Mouse (Mus musculus) midbrain, postnatal 0 days (tissue): ENCODE data around the gene Nepro. TPM values are rescaled to one million over a fixed set of nuclear protein-coding genes. Genes with fewer than 3 reads are reported as not detected.

Experiments
- ATAC-seq: fragments of 200-750 bp; cut with Nextera tagmentation; 2 replicates; pipeline ENCODE4 v1.8.0; 2017; ENCODE audit warnings: moderate number of reproducible peaks, mild to moderate bottlenecking, moderate TSS enrichment, moderate library complexity; ENCODE audit not compliant: low FRiP score
- DNase-seq: peaks from one replicate; pipeline ENCODE4 v3.0.0-alpha.2; 2015; ENCODE audit warnings: low spot score
- H3K27ac ChIP-seq: fragments of 300-500 bp; sonication (generic); 2 replicates; pipeline ENCODE4 v1.5.1; 2014; ENCODE audit warnings: low read depth, mild to moderate bottlenecking, low read length, mixed read lengths
- H3K27me3 ChIP-seq: fragments of 300-500 bp; sonication (generic); 2 replicates; pipeline ENCODE4 v1.6.1; 2014; ENCODE audit warnings: low read length, control low read depth, mixed read lengths; ENCODE audit not compliant: insufficient read depth
- H3K36me3 ChIP-seq: fragments of 300-500 bp; sonication (generic); 2 replicates; pipeline ENCODE4 v1.6.1; 2014; ENCODE audit warnings: low read length, control low read depth, mixed read lengths; ENCODE audit not compliant: insufficient read depth
- H3K4me1 ChIP-seq: fragments of 300-500 bp; sonication (generic); 2 replicates; pipeline ENCODE4 v1.6.1; 2014; ENCODE audit warnings: mild to moderate bottlenecking, control low read depth, antibody characterized with exemption, low read length, mixed read lengths; ENCODE audit not compliant: insufficient read depth
- H3K4me2 ChIP-seq: fragments of 300-500 bp; sonication (generic); 2 replicates; pipeline ENCODE4 v1.6.1; 2014; ENCODE audit warnings: low read depth, mild to moderate bottlenecking, low read length, mixed read lengths; ENCODE audit not compliant: poor library complexity, severe bottlenecking
- H3K4me3 ChIP-seq: fragments of 300-500 bp; sonication (generic); 2 replicates; pipeline ENCODE4 v1.5.1; 2014; ENCODE audit warnings: low read depth, mild to moderate bottlenecking, low read length, moderate library complexity
- H3K9ac ChIP-seq: fragments of 300-500 bp; sonication (generic); replicated peaks from 2 replicates; pipeline ENCODE4 v1.6.1; 2014; ENCODE audit warnings: mild to moderate bottlenecking, low read length, moderate library complexity, mixed read lengths; ENCODE audit not compliant: poor library complexity, severe bottlenecking
- H3K9me3 ChIP-seq: fragments of 300-500 bp; sonication (generic); 2 replicates; pipeline ENCODE4 v1.6.1; 2016; ENCODE audit warnings: low read length, control low read depth
- CTCF ChIP-seq: IDR thresholded peaks from 2 replicates; pipeline ENCODE4 v1.5.1; 2016; ENCODE audit warnings: antibody characterized with exemption, mild to moderate bottlenecking
- WGBS: fragments of 180-500 bp; shearing (Covaris S2); extraction: QIAGEN DNeasy Blood & Tissue Kit; methylation state at CpG from one replicate; pipeline ENCODE4 v1.1.7; 2014; 5-methylcytosine and 5-hydroxymethylcytosine counted together
- polyA plus RNA-seq: library from polyadenylated mRNA; unstranded; fragments of >200 nt; fragmentation: Nextera tagmentation; extraction: Ambion mirVana; gene quantifications from 2 replicates; pipeline ENCODE4 v1.2.1, GENCODE M21; 2015
- total RNA-seq: library from RNA; depleted of rRNA; stranded (reverse); fragments of >200 nt; gene quantifications from 2 replicates; pipeline ENCODE4 v1.2.3, GENCODE M21; 2014; rRNA removed

The Nepro gene
- total RNA-seq: 3.5 and 5.9 TPM in 2 replicates
- polyA plus RNA-seq: 2.4 and 2.9 TPM in 2 replicates

DNA sequence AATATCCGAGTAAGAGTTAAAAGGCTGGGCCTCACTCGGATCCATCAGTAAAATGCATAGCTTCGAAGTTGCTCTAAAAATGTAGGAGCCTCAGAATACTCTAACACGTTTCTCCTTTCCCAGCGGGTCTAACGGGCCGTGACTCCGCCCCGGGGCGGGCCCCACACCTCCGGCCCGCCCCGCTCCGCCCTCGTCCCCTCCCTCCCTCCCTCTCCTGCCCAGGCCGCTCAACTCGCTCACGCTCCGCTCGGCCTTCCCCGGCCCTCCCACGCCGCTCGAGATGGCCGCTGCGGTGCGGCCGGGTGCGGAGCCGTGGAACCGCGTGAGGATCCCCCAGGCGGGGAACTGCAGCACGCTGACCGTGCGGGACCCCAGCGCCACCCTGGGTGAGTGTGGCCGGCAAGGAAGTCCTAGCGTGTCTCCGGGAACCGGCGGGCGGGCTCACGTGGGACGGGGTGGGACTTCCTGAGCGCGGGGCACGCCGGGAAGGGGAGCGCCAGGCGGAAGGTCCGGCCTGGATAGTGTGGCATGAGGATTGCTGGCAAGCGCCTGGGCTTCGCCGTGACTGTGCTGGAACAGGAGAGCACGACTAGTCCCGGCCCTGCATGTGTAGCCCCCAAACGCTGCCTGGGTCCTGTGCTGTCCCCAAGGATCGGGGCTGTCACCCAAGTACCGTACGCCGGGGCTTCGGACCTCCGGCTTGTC is at the start of gene Nepro:
TSS of gene Nepro (plus strand) at position 219 of the 705 bp plus-strand sequence.
- peak within 1 kb of the TSS; percentile 70 for H3K4me2 ChIP-seq
- no peak; the same call in 1 of the 2 replicates for TF ChIP-seq CTCF
- peak within 1 kb of the TSS; percentile 72 for H3K9ac ChIP-seq
- WGBS: under 1% methylated on average over 60 of the region's 64 CpGs
- H3K4me3 ChIP-seq: peak within 1 kb of the TSS; percentile 73
- peak; percentile 94 for DNase-seq
- no peaks in the 10 kb centered on the region for H3K27me3 ChIP-seq
- ATAC-seq: peak; percentile 98
- no peaks in the 10 kb centered on the region for H3K9me3 ChIP-seq
- H3K36me3 ChIP-seq: peaks cover 2% of the 10 kb centered on the region; the same call in 1 of the 2 replicates
- peak within 1 kb of the TSS; percentile 91 for H3K27ac ChIP-seq
- no peaks in the 10 kb centered on the region for H3K4me1 ChIP-seq

DNA sequence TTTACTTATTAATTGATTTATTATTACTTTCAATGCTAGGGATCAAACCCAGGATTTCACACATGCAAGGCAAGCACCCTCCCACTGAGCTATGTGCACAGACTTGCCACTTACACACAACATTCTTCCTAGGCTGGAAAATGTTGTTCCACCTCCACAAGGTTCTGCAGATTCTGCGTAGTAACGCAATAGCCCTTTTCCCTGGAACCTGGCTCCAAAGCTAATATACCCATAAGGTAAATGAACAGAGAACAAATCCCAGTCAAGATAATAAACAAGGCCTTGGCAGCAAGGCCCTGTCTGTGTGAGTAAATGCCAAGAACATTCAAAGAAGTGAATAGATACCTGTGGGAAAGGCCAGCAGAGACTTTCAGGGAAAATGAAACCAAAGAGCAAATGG is 47.7 kb upstream of the Nepro start:
- peaks cover 5% of the 10 kb centered on the region; the same call in 1 of the 2 replicates for H3K4me1 ChIP-seq
- no peak overlapping the region for H3K4me2 ChIP-seq
- H3K27ac ChIP-seq: no peak overlapping the region
- WGBS: 83% methylated on average over 2 of the region's 2 CpGs
- H3K9me3 ChIP-seq: no peaks in the 10 kb centered on the region
- no peak overlapping the region for H3K9ac ChIP-seq
- H3K36me3 ChIP-seq: no peaks in the 10 kb centered on the region
- H3K4me3 ChIP-seq: no peak overlapping the region
- no peak for TF ChIP-seq CTCF
- ATAC-seq (no peak), DNase-seq (no peak)
- H3K27me3 ChIP-seq: no peaks in the 10 kb centered on the region

DNA sequence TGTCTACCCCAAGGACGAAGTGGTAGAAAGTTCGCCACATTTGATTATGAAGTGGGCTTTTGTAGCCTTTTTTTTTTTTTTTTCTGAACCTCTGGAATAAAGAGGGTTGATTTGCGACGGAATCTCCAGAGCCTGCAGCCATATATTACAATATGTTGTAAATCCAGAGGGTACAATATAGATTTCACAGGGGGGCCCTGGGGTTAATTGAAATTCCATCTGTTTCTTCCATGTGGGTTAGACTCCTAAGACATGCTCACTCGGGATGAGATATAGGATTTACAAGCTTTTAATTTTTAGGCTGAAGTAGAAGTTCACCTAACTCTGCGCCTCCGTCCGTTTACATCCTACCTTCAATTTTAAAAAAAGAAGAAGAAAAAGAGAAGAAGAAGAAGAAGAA is 45.0 kb upstream of the Nepro start:
- Histone ChIP-seq H3K27ac (no peak overlapping the region), H3K36me3 (no peaks in the 10 kb centered on the region), H3K4me1 (no peaks in the 10 kb centered on the region; the same call in 1 of the 2 replicates), H3K9ac (no peak overlapping the region), H3K4me3 (no peak overlapping the region), H3K27me3 (no peaks in the 10 kb centered on the region), H3K9me3 (no peaks in the 10 kb centered on the region), H3K4me2 (peak overlapping the region; percentile 29)
- ATAC-seq (no peak), DNase-seq (no peak)
- no peak for TF ChIP-seq CTCF
- WGBS: 29% methylated on average over 8 of the region's 8 CpGs

DNA sequence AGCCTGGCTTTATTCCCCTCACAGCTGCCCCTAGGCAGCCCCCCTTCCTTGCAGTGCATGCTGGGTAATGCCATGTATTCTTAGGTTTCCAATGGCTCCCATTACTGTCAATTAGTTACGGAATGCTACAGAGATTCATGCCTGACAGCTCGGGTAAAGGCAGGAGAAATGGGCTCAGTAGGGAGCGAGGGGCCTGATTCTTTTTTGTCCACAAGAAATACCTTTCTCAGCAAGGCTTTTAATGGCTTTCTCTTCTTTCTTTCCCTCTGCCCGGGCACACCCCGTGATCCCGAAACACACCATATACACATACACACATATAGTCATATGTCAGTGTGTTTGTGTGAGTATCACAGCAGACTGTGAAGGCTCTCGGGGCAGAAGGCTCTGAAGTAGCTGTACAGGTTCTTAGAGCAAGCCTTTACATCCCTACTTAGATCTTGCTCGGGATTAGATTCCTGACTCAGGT is 44.6 kb upstream of the Nepro start:
- peak; percentile 84 for DNase-seq
- H3K4me2 ChIP-seq: peak overlapping the region; percentile 29
- no peak overlapping the region for H3K9ac ChIP-seq
- no peaks in the 10 kb centered on the region for H3K9me3 ChIP-seq
- H3K27me3 ChIP-seq: no peaks in the 10 kb centered on the region
- ATAC-seq: peak; percentile 83
- H3K4me1 ChIP-seq: no peaks in the 10 kb centered on the region; the same call in 1 of the 2 replicates
- WGBS: 13% methylated on average over 8 of the region's 8 CpGs
- 0 out of 2 replicates have a peak overlapping the region, but pooled peaks have one; percentile 32 for H3K27ac ChIP-seq
- H3K36me3 ChIP-seq: no peaks in the 10 kb centered on the region
- H3K4me3 ChIP-seq: no peak overlapping the region
- TF ChIP-seq CTCF: no peak

GRCm38 (mm10) chr16:44680756-44681498 is 43.2 kb upstream of the Nepro start:
- Histone ChIP-seq H3K36me3 (no peaks in the 10 kb centered on the region), H3K27ac (0 out of 2 replicates have a peak overlapping the region, but pooled peaks have one; percentile 43), H3K27me3 (no peaks in the 10 kb centered on the region), H3K9me3 (no peaks in the 10 kb centered on the region), H3K9ac (no peak overlapping the region), H3K4me2 (no peak overlapping the region), H3K4me3 (no peak overlapping the region), H3K4me1 (no peaks in the 10 kb centered on the region; the same call in 1 of the 2 replicates)
- WGBS: 54% methylated on average over 9 of the region's 9 CpGs
- ATAC-seq (no peak), DNase-seq (no peak)
- TF ChIP-seq CTCF: no peak

GRCm38 (mm10) chr16:44684646-44685045 is 39.5 kb upstream of the Nepro start:
- WGBS: 58% methylated on average over 7 of the region's 7 CpGs
- Histone ChIP-seq H3K27me3 (no peaks in the 10 kb centered on the region), H3K4me1 (peaks cover 12% of the 10 kb centered on the region; the same call in 1 of the 2 replicates), H3K9ac (no peak overlapping the region), H3K9me3 (no peaks in the 10 kb centered on the region), H3K4me2 (no peak overlapping the region), H3K27ac (no peak overlapping the region), H3K36me3 (no peaks in the 10 kb centered on the region), H3K4me3 (no peak overlapping the region)
- TF ChIP-seq CTCF: no peak
- DNase-seq (no peak), ATAC-seq (no peak)
